Mouse (Mus musculus): Measurements from ENCODE around the gene Fip1l1. TPM values are rescaled to one million over a fixed set of nuclear protein-coding genes. Genes with fewer than 3 reads are reported as not detected.

The Fip1l1 gene
- total and polyA plus RNA-seq, 2 experiments from 2014 or later: 47.4 to 66.2 TPM

DNA sequence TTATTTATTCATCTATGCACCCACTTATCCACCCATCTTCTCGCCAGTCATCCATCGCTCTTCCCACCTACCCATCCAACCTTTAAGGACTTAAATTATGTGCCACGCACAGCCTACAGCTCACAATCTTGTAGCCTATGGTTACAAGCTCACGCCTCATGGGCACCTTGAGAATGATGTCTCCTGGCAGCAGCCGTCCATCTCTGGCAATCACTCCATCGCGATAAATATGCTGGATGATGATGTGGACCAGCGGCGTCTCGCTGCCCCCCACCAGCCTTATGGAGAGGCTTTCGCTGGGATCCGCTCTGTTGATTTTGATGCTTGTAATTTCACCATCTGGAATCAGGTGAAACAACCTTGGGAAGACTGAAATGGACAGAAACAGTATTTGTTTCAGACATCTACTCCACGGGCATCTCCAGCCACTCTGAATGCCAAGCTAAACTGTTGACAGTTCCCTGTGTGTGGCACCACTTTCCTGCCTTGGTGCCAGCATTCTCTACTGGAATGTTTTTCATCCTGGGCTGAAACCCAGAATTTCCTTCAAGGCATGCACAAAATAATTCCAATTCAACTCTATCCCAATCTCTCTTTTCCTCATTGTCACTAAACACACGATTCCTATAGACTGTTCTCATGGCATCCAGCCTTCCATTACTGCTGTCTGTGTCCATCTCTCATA lies 88.2 kb downstream of the Fip1l1 start:
- DNase-seq (ENCODE audit: low spot score) (peak; percentile 22), ATAC-seq (no peak)
- Histone ChIP-seq H3K4me2 (ENCODE audit: low read depth, low read length) (no peak overlapping the region), H3K4me1 (ENCODE audit: insufficient read depth, low read length) (no peaks in the 10 kb centered on the region), H3K27me3 (ENCODE audit: insufficient read depth, low read length) (no peaks in the 10 kb centered on the region), H3K9me3 (ENCODE audit: low read length) (no peaks in the 10 kb centered on the region), H3K9ac (replicated peaks; ENCODE audit: low read length) (no peak overlapping the region), H3K27ac (no peak overlapping the region), H3K36me3 (ENCODE audit: insufficient read depth, low read length) (peaks cover 6% of the 10 kb centered on the region; the same call in 1 of the 2 replicates), H3K4me3 (ENCODE audit: low read length) (no peak overlapping the region)
- 77% methylated on average over 14 of the region's 14 CpGs for WGBS
- TF ChIP-seq CTCF (IDR thresholded peaks at IDR 0.05; ENCODE audit: low read depth): no peak

- H3K9me3 ChIP-seq (ENCODE audit: low read length): no peaks in the 10 kb centered on the region
- DNase-seq (ENCODE audit: low spot score) (no peak), ATAC-seq (no peak)
- 63% methylated on average over 5 of the region's 5 CpGs for WGBS
- no peak overlapping the region for H3K9ac ChIP-seq (replicated peaks; ENCODE audit: low read length)
- peaks cover 6% of the 10 kb centered on the region; the same call in 1 of the 2 replicates for H3K36me3 ChIP-seq (ENCODE audit: insufficient read depth, low read length)
- H3K4me2 ChIP-seq (ENCODE audit: low read depth, low read length): no peak overlapping the region
- no peak overlapping the region for H3K27ac ChIP-seq
- H3K27me3 ChIP-seq (ENCODE audit: insufficient read depth, low read length): no peaks in the 10 kb centered on the region
- H3K4me1 ChIP-seq (ENCODE audit: insufficient read depth, low read length): no peaks in the 10 kb centered on the region
- TF ChIP-seq CTCF (IDR thresholded peaks at IDR 0.05; ENCODE audit: low read depth): no peak
- H3K4me3 ChIP-seq (ENCODE audit: low read length): no peak overlapping the region
Observed at GRCm38 (mm10) chr5:74624385-74624784, 89.1 kb downstream of the Fip1l1 start.

DNA sequence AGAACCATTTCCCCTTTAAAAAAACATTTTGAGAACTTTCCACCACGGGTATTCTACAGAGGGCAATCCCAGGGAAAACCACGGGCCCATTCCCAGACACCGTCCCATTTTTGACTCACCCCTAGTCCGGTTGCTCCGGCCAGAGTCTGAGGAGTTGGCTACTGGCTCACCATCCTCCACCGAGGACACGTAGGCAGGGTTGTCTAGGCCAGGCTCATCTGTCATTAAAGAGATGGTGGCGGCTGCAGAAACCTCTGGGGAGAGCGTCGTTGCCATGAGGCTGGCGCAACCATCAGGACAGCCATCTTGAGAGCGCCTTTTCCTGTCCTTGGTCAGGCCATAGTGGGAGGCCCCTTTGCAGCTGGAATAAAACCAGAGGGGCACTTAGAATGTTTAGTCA lies 92.8 kb downstream of the Fip1l1 start:
- TF ChIP-seq CTCF (IDR thresholded peaks at IDR 0.05; ENCODE audit: low read depth): no peak
- Histone ChIP-seq H3K4me2 (ENCODE audit: low read depth, low read length) (no peak overlapping the region), H3K9me3 (ENCODE audit: low read length) (no peaks in the 10 kb centered on the region), H3K9ac (replicated peaks; ENCODE audit: low read length) (no peak overlapping the region), H3K27ac (no peak overlapping the region), H3K4me3 (ENCODE audit: low read length) (no peak overlapping the region), H3K4me1 (ENCODE audit: insufficient read depth, low read length) (0 out of 2 replicates have a peak, but pooled peaks cover 3% of the 10 kb centered on the region), H3K27me3 (ENCODE audit: insufficient read depth, low read length) (no peaks in the 10 kb centered on the region), H3K36me3 (ENCODE audit: insufficient read depth, low read length) (peaks cover 6% of the 10 kb centered on the region; the same call in 1 of the 2 replicates)
- WGBS: 94% methylated on average over 12 of the region's 12 CpGs
- DNase-seq (ENCODE audit: low spot score) (no peak), ATAC-seq (no peak)

DNA sequence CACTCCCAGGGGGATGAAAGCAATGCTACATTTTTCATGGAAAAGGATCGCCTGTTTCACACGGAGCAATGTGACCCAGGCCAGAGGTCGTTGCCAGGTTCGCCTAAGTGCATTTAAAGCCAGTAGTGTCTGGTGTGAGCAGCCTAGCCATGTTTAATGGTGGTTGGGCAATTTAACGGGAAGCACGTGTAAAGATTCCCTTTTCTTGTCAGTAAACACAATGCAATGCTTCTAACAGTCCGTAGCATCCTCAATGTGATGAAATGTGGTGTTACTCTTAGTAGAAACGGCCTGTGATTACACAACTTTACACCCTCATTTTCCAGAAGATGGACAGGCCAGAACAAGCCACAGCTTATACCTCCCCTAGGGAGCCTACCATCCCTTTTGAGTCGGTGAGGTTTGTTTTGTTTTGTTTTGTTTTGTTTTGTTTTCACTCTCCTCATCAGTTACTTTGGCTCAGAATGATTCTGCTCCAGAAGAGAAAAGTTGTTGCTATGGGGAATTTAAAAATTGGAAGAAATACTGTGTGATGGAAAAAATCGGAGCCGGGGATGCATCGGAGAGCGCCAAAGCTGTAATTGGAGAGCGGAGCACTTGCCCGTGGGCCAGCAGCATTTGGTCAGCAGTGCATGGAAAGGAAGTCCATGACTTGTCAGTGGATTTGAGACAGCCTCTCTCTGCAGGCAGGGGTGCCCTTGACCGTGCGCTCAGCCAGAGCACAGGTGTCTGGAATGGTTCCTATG lies 97.3 kb downstream of the Fip1l1 start:
- H3K9me3 ChIP-seq (ENCODE audit: low read length): no peaks in the 10 kb centered on the region
- no peak overlapping the region for H3K4me3 ChIP-seq (ENCODE audit: low read length)
- H3K27me3 ChIP-seq (ENCODE audit: insufficient read depth, low read length): no peaks in the 10 kb centered on the region
- no peak for TF ChIP-seq CTCF (IDR thresholded peaks at IDR 0.05; ENCODE audit: low read depth)
- ATAC-seq (no peak), DNase-seq (ENCODE audit: low spot score) (peak; percentile 20)
- H3K27ac ChIP-seq: 0 out of 2 replicates have a peak overlapping the region, but pooled peaks have one; percentile 28
- 49% methylated on average over 17 of the region's 17 CpGs for WGBS
- no peak overlapping the region for H3K4me2 ChIP-seq (ENCODE audit: low read depth, low read length)
- no peak overlapping the region for H3K9ac ChIP-seq (replicated peaks; ENCODE audit: low read length)
- H3K4me1 ChIP-seq (ENCODE audit: insufficient read depth, low read length): 0 out of 2 replicates have a peak, but pooled peaks cover 3% of the 10 kb centered on the region
- no peaks in the 10 kb centered on the region for H3K36me3 ChIP-seq (ENCODE audit: insufficient read depth, low read length)

DNA sequence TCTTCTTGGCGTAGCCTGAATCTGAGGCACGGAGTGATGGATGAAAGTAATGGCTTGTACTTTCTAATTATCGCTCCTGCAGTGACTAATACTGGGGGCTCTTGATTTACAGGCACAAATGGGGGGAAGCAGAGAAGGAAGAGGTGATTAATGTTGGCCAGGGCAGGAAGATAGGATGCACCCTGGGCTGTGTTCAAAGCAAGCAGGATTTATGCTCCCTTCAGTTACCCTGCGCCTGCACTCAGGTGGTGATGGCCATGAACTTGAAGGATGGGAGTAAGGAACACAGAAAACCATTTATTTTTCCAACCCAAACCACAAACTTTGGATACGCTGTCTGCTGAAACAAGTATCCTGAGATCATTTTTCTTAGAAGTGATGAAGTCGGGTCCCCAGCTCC lies 98.2 kb downstream of the Fip1l1 start:
- Histone ChIP-seq H3K27me3 (ENCODE audit: insufficient read depth, low read length) (no peaks in the 10 kb centered on the region), H3K27ac (no peak overlapping the region), H3K4me3 (ENCODE audit: low read length) (no peak overlapping the region), H3K36me3 (ENCODE audit: insufficient read depth, low read length) (no peaks in the 10 kb centered on the region), H3K4me2 (ENCODE audit: low read depth, low read length) (no peak overlapping the region), H3K4me1 (ENCODE audit: insufficient read depth, low read length) (0 out of 2 replicates have a peak, but pooled peaks cover 3% of the 10 kb centered on the region), H3K9ac (replicated peaks; ENCODE audit: low read length) (no peak overlapping the region), H3K9me3 (ENCODE audit: low read length) (no peaks in the 10 kb centered on the region)
- no peak for TF ChIP-seq CTCF (IDR thresholded peaks at IDR 0.05; ENCODE audit: low read depth)
- WGBS: 82% methylated on average over 6 of the region's 6 CpGs
- DNase-seq (ENCODE audit: low spot score): no peak
- ATAC-seq: no peak

DNA sequence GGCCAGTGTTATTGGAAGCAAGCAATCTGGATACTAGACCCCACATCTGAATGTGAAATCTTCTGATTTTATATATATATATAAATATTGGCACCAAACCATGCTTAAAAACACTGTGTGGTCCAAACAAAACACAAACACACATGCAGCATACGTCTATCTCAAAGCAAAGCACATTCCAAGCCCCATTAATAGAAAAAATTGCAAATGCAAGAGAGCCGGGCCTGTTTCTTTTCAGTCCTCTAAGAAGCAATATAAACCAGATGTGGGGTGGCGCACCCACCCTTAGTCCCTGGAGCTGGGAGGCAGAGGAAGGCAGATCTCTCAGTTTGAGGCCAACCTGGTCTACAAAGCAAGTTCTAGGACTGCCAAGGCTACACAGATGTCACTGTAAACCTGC lies 99.1 kb downstream of the Fip1l1 start:
- H3K9ac ChIP-seq (replicated peaks; ENCODE audit: low read length): no peak overlapping the region
- no peak for DNase-seq (ENCODE audit: low spot score)
- H3K36me3 ChIP-seq (ENCODE audit: insufficient read depth, low read length): no peaks in the 10 kb centered on the region
- no peak for TF ChIP-seq CTCF (IDR thresholded peaks at IDR 0.05; ENCODE audit: low read depth)
- 0 out of 2 replicates have a peak, but pooled peaks cover 3% of the 10 kb centered on the region for H3K4me1 ChIP-seq (ENCODE audit: insufficient read depth, low read length)
- no peak overlapping the region for H3K4me2 ChIP-seq (ENCODE audit: low read depth, low read length)
- 94% methylated on average over 3 of the region's 3 CpGs for WGBS
- no peak overlapping the region for H3K27ac ChIP-seq
- H3K4me3 ChIP-seq (ENCODE audit: low read length): no peak overlapping the region
- no peaks in the 10 kb centered on the region for H3K27me3 ChIP-seq (ENCODE audit: insufficient read depth, low read length)
- no peak for ATAC-seq
- H3K9me3 ChIP-seq (ENCODE audit: low read length): no peaks in the 10 kb centered on the region
